Mouse (Mus musculus): Measurements from ENCODE around the gene Mgll.

Mgll gene

GRCm38 (mm10) chr6:88804966-88805577, 80.9 kb downstream of the Mgll start:
- DNase-seq (ENCODE audit: low spot score), result no peak

GRCm38 (mm10) chr6:88809091-88810037, 85.2 kb downstream of the Mgll start:
- DNase-seq (ENCODE audit: low spot score), result no peak

- DNase-seq (ENCODE audit: low spot score), result no peak
Observed at GRCm38 (mm10) chr6:88810291-88810690, 86.1 kb downstream of the Mgll start.

GRCm38 (mm10) chr6:88811396-88811795, 87.2 kb downstream of the Mgll start:
- no peak for DNase-seq (ENCODE audit: low spot score)

- DNase-seq (ENCODE audit: low spot score), result no peak
Observed at GRCm38 (mm10) chr6:88811880-88812400, 87.7 kb downstream of the Mgll start.

GRCm38 (mm10) chr6:88812886-88813285, 88.7 kb downstream of the Mgll start:
- DNase-seq (ENCODE audit: low spot score), result no peak

GRCm38 (mm10) chr6:88813832-88814231, 89.6 kb downstream of the Mgll start:
- no peak for DNase-seq (ENCODE audit: low spot score)

- no peak for DNase-seq (ENCODE audit: low spot score)
Observed at GRCm38 (mm10) chr6:88815036-88815435, 90.8 kb downstream of the Mgll start.

GRCm38 (mm10) chr6:88815489-88815888, 91.3 kb downstream of the Mgll start:
- no peak for DNase-seq (ENCODE audit: low spot score)

GRCm38 (mm10) chr6:88816913-88817312, 92.7 kb downstream of the Mgll start:
- no peak for DNase-seq (ENCODE audit: low spot score)

- DNase-seq (ENCODE audit: low spot score), result no peak
Observed at GRCm38 (mm10) chr6:88820853-88821252, 96.6 kb downstream of the Mgll start.

GRCm38 (mm10) chr6:88821294-88821693, 97.1 kb downstream of the Mgll start:
- DNase-seq (ENCODE audit: low spot score), result no peak

- no peak for DNase-seq (ENCODE audit: low spot score)
Observed at GRCm38 (mm10) chr6:88821901-88822300, 97.7 kb downstream of the Mgll start.

GRCm38 (mm10) chr6:88824183-88824582, 100.0 kb downstream of the Mgll start:
- DNase-seq (ENCODE audit: low spot score), result no peak

- no peak for DNase-seq (ENCODE audit: low spot score)
Observed at GRCm38 (mm10) chr6:88826088-88826487, 101.9 kb downstream of the Mgll start.

- peak; percentile 77 for DNase-seq (ENCODE audit: low spot score)
Observed at GRCm38 (mm10) chr6:88826545-88826944, 102.3 kb downstream of the Mgll start.

GRCm38 (mm10) chr6:88826965-88827364, 102.8 kb downstream of the Mgll start:
- DNase-seq (ENCODE audit: low spot score), result no peak

- DNase-seq (ENCODE audit: low spot score), result no peak
Observed at GRCm38 (mm10) chr6:88827395-88828205, 103.4 kb downstream of the Mgll start.

- no peak for DNase-seq (ENCODE audit: low spot score)
Observed at GRCm38 (mm10) chr6:88828206-88829009, 104.2 kb downstream of the Mgll start.

- no peak for DNase-seq (ENCODE audit: low spot score)
Observed at GRCm38 (mm10) chr6:88829579-88829978, 105.4 kb downstream of the Mgll start.

- no peak for DNase-seq (ENCODE audit: low spot score)
Observed at GRCm38 (mm10) chr6:88830112-88830702, 106.0 kb downstream of the Mgll start.
